Mouse (Mus musculus) brain, adult 2 months (tissue): ENCODE measurements at regions not wholly inside any gene's neighbourhood (a gene's known extent, or its start where the extent isn't known, plus 50 kb on each side); places are given as distances from the start of the nearest gene placed in this dataset.

Source experiments
- DNase-seq: peaks from one replicate; pipeline ENCODE4 v3.0.0; 2011; ENCODE audit warnings: low read depth, low spot score

DNA sequence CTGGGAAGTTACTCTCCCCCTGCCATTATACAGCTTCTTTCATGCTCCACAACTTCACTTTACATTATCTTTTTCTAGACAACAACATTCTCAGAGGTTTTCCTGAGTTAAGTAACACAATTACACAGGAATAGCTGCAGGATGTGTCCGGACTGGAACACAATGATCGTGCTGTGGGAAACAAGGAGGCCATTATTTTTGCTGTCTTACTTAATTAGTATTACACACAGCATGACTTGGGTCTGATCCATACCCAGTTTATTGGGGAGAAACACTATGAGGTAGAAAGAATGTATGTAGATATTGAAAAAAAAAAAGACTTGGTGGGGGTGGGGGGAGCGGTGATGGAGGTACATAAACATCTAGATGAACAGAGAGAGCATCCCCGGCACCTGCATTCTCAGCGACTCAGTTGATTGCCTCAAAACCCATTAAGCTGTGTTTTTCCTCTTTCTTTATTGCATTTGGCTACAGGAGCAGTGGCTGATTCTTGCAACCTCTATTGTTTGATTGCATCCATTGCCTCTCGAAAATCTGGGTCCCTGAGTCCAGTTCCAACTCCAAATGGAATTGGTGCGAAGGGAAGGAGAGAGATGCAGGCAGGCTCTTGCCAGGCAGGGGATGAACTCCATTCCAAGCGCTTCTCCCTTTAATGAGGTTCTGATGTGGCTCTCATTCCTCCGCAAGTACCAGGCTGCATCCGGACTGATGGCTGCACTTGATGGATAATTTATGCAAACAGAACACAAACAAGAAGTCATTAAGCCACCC is 529.8 kb downstream of the Slc4a3 start:
- peak; percentile 48 for DNase-seq

DNA sequence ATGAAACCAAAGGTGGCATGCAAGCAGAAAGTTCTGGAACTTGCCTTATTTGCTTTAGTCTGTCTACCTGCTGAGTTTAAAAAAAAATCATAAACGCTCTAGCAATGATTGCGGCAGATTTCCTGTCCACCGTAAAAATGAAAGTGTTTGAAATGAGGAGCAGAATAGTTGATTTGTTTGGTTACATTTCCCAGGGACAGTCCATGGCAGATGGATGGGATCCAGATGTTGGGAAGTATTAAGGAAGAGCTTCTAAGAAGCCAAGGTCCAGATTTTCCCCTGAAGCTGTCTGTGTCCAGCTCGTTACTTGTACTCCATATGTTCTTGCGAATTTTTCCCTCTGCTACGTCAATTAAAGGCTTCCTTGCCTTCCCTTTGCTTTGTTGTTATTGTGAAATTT is 534.2 kb downstream of the Slc4a3 start:
- no peak for DNase-seq

DNA sequence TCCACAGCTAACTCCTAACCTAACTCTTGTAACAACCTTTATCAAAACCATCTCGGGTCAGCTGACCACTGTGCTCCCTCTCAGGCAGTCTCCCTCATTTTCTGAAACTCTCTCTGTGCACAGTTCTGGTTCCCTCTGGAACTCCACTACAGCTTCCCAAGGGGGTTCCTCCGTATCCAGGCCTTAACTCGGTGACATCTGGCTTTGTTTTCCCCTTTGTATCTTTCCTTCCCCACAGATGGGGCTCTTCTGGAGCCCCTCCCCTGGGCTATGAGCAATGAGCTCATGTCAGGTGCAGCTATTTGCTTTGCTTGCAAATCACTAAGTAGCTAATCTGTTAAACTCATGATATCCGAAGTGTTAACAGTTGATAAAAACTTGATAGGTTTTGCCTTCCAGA is 535.6 kb downstream of the Slc4a3 start:
- DNase-seq: no peak

DNA sequence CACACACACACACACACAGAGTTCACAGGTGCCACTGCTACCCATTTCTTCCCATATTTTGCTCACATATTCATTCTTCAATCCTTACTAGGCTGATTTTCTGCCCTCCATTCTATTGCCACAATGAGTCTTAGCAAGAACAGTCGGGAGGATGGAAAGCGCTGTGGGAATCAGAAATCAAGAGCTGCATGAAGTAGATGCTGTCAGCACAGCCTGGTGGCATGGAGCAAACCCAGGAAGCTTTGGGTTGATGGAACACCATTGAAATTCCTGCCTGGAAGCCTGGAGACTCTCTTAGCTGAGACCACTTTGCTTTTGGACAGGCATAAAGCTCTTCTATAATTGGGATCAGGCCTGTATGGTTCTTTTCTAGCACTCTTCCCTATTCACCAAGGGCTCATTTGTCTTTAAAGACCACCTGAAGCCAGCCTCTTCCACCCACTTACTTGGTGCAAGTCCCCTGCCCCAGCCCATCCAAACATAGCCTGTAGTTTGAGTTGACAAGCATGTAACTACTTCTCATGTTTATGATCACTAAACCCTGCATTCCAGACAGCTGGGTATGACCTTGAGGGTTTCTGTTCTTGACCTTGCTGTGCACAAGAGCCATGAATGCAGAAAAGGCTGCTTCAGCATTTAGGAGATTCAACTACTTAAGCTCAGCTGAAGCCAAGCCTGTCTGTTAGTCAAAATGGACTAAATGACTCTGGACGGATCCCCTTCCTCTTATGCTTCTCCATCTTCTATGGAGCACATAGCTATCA is 537.4 kb downstream of the Slc4a3 start:
- DNase-seq: no peak

DNA sequence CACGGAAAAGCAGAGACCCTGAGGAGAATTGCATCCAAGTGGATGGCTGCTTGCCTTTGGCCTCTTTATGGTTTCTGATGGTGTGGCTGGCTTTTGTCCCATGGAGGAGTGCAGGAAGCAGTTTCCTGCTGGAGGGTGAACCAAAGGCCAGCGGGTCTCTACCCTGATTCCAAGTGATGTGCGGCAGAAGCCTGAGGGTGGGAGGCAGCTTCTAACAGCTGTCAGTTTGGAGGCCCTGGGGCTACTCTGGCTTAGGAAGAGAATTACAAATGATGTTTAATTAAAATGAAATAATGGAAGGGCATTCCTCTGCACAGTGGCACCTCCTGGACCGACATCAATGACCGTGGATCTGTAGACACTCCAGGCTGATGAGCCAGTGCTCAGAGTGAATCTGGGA is 545.0 kb downstream of the Slc4a3 start:
- DNase-seq: no peak

DNA sequence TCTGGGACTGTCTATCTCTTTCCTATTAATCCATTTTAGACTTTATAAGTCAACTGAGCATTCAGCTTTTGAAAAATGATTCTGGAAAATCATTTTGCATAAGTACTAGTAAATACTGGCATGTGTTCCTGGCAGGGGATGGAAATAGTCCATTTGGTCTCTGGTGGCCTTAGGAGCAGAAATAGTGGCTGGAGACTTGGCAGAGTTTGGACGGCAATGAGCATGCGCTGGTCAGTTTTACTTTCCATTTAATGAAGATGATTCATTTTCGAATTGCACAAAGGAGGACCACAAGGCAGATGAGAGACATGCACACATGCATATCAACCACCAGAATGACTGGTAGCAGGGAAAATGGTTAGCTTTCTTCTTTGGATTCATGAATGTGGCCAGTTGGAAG is 567.2 kb downstream of the Slc4a3 start:
- peak; percentile 24 for DNase-seq

DNA sequence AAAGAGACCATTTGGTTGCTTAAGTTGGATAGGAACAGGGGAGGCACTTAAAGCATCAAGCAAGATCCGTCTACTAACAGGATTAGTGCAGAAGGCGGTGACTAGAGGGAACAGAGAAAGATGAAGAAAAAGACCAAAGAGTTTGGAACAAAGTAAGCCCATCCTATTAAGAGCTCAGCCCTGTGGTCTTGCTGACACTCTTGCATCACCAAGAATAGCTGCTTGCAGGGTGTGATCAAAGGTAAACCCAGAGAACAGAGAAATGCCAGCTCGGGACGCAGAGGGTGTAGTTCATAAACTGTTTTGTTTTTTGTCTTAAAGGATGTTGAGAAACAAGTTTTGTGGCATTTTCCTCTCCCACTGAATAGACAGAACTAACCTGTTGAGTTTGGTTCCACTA is 574.8 kb downstream of the Slc4a3 start:
- no peak for DNase-seq

DNA sequence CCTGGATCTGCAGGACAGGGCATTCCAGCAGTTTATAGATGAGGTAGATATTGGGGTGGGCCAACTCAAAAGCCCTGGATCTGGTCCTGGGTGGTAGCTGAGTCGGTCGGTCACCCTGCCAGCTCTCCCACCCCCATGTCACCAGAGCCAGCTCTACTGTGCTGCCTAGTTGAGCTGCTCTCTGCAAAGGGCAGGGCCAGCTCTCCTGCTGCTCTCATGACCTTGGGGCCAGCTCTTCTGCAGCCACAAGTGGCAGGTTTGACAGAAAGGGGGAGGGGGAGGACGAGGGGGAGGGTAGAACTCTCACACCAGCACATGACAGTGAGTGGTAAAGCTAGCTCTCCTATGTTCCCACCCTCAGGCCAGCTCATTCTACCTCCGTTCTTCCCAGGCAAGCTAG is 584.3 kb downstream of the Slc4a3 start:
- DNase-seq: no peak

DNA sequence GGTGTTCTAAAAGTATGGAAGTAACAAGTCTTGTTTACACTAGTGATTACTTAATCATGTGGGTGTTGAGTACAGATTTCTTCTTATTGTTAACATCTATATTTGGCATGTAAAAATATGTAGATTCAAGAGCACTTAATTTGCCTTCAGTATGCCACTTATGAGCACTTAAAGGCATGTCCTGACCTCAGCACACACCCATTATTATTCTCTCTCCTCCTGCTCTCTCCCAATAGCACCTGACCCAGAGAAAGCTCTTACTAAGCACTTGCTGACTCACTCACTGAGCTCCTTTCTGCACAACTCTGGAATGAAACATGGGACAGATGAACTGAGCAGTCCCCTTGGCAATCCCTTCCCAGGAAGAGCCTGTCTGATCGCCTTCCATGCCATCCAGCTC is 590.7 kb downstream of the Slc4a3 start:
- DNase-seq: no peak

DNA sequence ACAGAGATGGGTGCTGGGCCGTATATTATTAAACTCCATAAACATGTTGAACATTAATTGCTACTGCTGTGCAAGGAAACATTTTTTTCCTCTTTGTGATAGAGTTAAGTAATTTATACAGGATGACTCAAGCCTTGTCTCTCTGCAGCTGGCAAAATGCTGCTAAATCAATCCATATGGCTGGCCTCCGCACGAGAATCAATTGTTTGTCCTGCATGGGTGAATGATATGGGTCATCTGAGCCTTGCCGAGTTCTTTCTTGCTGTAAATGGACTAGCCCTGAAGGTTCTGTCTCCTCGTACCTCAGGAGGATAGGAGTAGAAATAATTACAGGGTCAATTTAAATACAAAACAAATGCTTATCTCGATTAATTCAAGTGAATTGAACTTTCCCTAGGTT is 591.6 kb downstream of the Slc4a3 start:
- DNase-seq: peak; percentile 20

DNA sequence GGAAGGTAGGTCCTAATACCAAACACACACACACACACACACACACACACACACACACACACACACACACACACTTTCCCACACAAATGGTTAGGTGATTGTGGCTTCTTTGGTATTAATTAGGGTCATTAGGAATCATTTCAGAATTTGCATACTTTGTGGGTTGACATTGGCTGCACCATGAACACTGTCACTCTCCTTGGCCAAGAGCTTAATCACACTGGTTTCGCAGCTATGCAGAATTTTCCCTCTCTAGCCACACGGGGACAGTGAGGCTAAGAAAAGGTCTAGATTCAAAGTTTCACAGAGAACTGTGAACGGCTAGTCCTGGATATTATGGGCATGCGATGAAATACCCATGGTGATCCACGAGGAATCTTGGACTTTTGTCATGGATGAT is 597.5 kb downstream of the Slc4a3 start:
- DNase-seq: no peak

DNA sequence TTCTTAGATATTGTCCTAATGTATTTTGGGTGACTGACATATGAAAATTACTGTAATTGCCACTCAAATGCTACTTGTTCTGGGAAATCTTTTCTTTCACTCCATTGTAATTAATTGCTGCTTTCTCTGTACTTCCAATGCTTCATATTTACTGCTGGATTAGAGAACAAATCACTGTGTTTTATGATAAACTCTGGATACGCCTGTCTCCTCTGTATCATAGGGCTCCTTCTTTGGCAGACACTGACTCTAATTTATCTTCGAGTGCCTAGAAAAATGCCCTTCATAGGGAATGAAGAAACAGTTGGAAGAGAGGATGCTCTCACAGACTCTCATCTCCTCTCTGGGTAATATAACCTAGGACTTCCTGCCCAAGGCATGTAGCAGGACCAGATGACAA is 602.9 kb downstream of the Slc4a3 start:
- no peak for DNase-seq

DNA sequence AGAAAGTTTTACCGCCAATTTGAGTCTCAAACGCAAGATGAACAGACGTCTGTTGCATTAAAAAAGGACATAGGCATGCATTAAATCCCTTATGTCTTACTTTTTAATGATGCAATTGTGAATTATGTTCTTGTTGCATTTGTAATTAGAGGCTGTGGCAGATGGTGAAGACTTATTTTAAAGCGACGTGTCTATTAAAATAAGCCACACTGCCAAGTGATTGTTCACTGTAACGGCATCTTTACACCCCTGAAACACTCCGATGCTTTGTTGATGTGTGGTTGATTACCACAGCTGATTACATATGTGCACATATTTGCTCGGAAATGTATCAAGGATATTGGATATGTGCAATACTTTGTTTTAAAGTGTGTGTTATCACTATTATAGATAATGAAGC is 610.2 kb downstream of the Slc4a3 start:
- DNase-seq: peak; percentile 16

DNA sequence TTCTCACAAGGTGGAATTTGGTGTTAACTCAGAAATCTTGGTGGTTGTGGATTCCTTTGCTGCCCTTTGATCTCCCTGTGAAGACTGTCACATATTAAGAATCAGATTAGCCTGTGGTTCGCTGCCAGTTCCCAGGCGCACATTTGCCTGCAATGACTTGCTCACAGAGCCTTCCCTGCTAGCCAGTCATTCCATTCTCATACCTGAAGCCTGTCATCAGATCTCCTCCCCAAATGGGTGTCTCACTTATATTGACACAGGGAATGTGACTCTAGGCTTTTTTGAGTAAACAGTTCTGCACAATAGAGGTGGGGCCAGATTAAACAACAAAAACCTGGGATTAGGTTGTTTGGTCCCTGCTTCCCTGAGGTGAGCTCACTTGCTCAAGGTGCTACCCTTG is 621.4 kb downstream of the Slc4a3 start:
- no peak for DNase-seq

DNA sequence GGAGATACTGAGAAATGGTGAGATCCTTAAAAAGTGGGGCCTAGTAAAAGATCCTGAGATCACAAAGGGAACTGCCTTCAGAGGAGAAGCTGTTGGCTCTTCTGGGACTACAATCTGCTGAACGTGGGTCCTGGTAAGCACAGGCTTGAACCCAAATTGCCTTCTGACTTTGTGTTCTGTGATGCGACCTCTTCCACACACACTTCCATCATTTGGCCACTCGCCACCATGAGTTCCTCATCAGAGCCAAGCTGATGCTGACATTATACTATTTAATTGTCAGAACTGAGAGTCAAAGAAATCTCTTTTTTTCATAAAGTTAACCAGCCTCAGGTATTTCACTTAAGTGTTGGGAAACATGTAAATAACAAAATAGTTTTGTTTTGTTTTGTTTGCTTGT is 635.1 kb downstream of the Slc4a3 start:
- no peak for DNase-seq

DNA sequence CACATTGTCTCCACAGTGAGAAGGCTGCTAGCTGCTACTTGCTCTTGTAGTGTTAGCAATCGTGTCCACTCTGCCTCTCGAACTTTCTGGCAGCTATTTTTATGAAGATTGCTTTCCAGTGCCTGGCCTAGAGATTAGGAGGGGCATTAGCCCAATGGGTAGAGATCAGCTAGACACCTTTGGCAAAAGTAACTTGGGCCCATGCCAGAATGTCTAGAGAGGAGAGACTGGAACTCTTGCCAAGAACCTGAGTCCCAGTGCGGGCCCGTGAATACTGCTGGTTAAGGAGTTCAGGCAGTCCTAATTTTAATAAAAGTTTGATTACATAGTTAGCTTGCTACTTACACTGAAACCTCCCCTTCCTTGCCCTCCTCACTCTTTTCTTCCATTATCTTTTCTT is 648.8 kb downstream of the Slc4a3 start:
- DNase-seq: no peak

DNA sequence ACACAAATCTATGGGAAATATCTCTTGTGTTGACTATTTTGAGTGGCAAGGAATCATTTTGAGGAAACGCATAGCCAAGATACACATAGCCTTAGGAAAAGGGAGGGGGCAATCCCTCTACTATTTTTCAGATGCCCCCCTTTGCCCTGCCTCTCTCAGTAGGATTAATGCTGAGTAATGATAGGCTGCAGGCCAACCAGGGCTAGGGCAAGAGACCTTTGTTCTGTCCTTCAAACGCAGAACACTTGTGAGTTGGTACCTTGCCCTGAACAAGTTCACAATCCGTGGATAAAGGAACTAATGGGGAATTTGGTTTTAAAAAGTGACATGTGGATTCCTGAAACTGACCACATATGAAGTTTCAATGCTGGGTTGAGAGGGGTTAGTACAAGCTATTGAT is 651.6 kb downstream of the Slc4a3 start:
- DNase-seq: no peak

DNA sequence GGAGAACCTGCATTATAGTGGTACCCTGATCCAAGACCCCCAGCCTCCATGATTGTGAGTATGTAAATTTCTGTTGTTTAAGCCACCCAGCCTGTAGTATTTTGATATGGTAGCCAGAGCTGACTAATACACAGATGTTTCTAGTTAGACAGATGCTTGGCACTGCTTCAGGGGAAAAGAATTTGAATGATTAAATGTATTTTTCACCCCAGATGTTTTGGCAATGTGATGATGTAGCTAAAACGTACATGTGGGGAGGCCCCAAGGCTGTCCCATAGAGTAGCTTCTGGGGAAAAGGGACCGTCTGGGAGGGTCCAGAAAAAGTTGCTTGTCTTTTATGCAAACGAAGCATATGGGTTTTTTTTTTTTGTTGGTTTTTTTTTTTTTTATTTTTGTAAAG is 654.8 kb downstream of the Slc4a3 start:
- no peak for DNase-seq

DNA sequence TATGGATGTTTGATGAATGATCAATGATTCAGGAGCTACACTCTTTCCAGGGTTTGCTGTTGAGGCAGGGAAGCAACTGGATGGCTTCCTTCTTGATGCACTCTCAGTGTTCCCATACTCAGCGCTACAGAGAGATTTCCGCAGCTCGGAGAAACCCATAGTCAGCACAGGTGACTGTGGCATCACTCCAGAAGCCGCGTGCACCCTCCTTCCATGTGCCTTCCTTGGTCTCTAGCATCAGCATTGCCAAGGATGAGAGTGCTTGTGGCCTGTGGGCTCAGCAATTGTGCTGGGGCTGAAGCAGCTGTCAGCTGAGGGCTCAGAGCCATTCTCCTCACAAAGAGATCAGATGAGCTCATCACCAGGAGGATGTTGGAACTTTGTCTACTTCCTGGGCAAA is 666.4 kb downstream of the Slc4a3 start:
- peak; percentile 11 for DNase-seq

DNA sequence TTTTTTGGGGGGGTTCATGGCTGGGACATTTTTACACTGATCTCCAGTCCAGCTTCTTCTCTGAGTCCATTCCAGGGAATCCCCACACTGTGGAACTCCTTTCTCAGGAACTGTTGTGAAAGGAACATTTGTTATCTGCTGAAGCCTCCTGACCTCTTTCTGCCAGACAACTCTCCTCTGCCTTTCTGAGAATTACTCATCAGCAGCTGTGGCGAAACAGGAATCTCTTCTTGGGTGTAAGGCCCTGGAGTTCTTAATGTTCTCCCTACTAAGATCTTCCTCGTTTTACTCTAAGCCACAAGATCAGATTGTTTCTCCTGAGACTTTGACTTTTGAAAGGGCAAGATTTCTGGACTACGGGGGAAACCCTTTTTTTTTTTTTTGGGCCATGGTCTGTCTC is 698.7 kb downstream of the Slc4a3 start:
- DNase-seq: peak; percentile 13

DNA sequence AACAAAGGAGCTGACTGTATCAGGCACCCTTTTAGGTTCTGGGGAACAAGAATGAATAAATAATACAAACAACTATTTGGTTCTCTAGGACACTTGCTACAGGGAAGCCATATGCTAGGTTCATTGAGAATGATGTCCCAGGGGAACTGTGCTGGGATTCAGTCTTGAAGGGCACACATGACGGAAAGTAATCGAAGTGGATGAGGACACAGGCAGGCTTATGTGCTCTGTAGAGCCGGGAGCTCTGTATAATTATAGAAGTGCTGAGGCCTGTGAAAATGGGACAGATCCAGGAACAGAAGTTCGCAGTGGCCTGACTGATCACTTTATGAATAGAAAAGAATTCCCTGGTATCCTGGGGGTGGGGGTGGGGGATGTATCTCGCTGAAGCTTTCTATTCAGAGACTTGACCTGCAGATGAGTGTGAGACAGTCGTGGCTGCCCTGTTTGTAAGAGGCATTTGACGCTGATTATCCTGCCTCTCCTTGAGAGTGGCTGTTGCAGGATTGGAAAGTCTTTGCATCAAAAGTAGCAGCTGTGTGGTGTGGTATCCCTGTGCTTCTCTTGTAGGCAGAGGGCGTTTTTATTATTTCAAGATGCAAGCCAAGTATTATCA is 700.2 kb downstream of the Slc4a3 start:
- peak; percentile 39 for DNase-seq

DNA sequence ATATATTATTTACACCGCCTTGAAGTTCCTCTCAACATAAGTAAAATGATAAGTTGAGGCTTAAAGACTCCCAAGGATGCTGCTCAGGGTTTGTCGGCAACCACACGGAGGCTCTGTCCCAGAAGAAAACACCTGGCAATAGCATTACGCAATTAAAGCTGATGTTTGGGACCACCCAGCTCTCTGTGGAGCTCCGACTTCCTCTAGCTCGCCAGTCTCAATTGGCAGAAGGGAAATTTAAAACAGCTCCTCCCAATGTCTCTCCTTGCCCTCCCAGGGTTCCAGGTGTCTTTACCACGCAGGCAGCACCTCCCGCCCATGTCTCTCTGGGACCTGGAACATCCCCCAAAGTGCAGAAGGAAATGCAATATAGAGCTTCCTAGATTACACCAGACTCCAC is 701.1 kb downstream of the Slc4a3 start:
- DNase-seq: no peak

DNA sequence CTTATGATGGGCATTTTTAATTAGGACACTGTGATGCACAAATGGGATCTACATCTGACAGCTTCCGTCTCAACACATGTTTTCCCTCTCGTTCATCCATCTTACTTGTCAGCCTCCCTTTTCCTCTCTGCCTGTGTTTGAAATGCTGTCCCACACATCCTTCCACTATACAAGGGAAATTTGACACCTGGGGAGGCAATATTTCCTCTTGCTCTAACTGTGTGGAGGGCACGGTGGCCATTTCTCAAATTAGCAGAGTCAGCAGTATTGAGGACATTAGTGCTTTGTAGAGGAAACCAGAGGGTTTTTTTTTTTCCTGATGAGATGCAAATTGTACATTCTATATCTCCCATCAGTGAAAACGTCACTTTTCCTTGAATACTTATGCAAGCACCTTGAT is 712.2 kb downstream of the Slc4a3 start:
- no peak for DNase-seq
